Mouse (Mus musculus): ENCODE data around the gene Ahnak. TPM values are rescaled to one million over a fixed set of nuclear protein-coding genes. Genes with fewer than 3 reads are reported as not detected.
"Not testable (repeated sequence)": the region's sequence is repeated elsewhere in the genome, so short reads cannot be mapped to it uniquely, and the experiment has no call there.

The Ahnak gene
- total and polyA plus RNA-seq, 3 experiments: 1.2 to 2.2 TPM; not detected in 1

DNA sequence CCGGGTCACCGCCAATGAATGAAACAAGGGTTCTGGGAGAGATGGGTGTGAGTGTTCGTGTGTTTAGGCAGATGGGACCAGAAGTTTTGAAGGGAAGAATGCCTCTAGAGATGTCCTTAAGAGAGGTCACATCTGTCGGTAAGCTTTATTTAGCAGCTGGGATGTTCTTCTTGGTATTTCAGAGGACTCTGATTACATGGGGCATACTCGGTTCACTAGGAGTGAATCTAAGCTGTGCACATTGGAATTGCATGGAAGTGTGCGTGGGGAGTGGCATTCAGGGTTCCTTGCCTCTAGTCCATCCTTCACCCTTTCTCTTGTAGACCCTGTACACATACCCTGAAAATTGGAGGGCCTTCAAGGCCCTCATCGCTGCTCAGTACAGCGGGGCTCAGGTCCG is 21.2 kb upstream of the Ahnak start:
- Histone ChIP-seq H3K4me3 (ENCODE audit: control insufficient read depth in 1 of 2, insufficient read depth in 1 of 2, low read depth in 2 of 2, low read length in 2 of 2) (peak overlapping the region; percentile 91 to 93), H3K27me3 (ENCODE audit: control insufficient read depth in 1 of 2, insufficient read depth in 2 of 2, low read length in 2 of 2) (no peaks in the 10 kb centered on the region), H3K4me1 (ENCODE audit: control insufficient read depth in 1 of 2, insufficient read depth in 2 of 2, low read length in 2 of 2) (peaks cover 6 to 25% of the 10 kb centered on the region in 2 experiments), H3K36me3 (ENCODE audit: control insufficient read depth in 1 of 2, insufficient read depth in 2 of 2, low read length in 2 of 2) (peaks cover 26 to 39% of the 10 kb centered on the region in 2 experiments), H3K27ac (ENCODE audit: control insufficient read depth, low read depth, low read length) (peak overlapping the region; percentile 81), H3K9me3 (replicated peaks; ENCODE audit: insufficient read depth, low read length) (no peaks in the 10 kb centered on the region), H3K9ac (ENCODE audit: control insufficient read depth, low read depth, low read length, poor library complexity, severe bottlenecking) (peak overlapping the region; percentile 94), H3K79me2 (ENCODE audit: control insufficient read depth, insufficient read depth, low read length, poor library complexity) (peaks cover 53% of the 10 kb centered on the region)
- no peak for DNase-seq (ENCODE audit: low read depth, low spot score)
- no peak for TF ChIP-seq EP300 (IDR thresholded peaks at IDR 0.05; ENCODE audit: low read depth in 1 of 2, low read length in 2 of 2)
- TF ChIP-seq ETS1 (IDR thresholded peaks at IDR 0.05; ENCODE audit: low read depth, low read length): no peak
- 0 out of 2 replicates have a peak, but pooled peaks have one; percentile 43 for TF ChIP-seq ZMIZ1 (IDR thresholded peaks at IDR 0.05; ENCODE audit: low read depth, low read length)

- peaks cover 53 to 73% of the 10 kb centered on the region in 2 experiments for H3K36me3 ChIP-seq (ENCODE audit: control insufficient read depth in 1 of 2, insufficient read depth in 2 of 2, low read length in 2 of 2)
- peaks cover 6 to 25% of the 10 kb centered on the region in 2 experiments for H3K4me1 ChIP-seq (ENCODE audit: control insufficient read depth in 1 of 2, insufficient read depth in 2 of 2, low read length in 2 of 2)
- H3K4me3 ChIP-seq (ENCODE audit: control insufficient read depth in 1 of 2, insufficient read depth in 1 of 2, low read depth in 2 of 2, low read length in 2 of 2); H3K27me3 ChIP-seq (ENCODE audit: control insufficient read depth in 1 of 2, insufficient read depth in 2 of 2, low read length in 2 of 2); H3K9me3 ChIP-seq (replicated peaks; ENCODE audit: insufficient read depth, low read length); H3K9ac ChIP-seq (ENCODE audit: control insufficient read depth, low read depth, low read length, poor library complexity, severe bottlenecking); H3K27ac ChIP-seq (ENCODE audit: control insufficient read depth, low read depth, low read length); DNase-seq (ENCODE audit: low read depth, low spot score): not testable (repeated sequence)
- H3K79me2 ChIP-seq (ENCODE audit: control insufficient read depth, insufficient read depth, low read length, poor library complexity): peaks cover 67% of the 10 kb centered on the region
Measured at GRCm38 (mm10) chr19:8972491-8972890, 16.6 kb upstream of the Ahnak start.

DNA sequence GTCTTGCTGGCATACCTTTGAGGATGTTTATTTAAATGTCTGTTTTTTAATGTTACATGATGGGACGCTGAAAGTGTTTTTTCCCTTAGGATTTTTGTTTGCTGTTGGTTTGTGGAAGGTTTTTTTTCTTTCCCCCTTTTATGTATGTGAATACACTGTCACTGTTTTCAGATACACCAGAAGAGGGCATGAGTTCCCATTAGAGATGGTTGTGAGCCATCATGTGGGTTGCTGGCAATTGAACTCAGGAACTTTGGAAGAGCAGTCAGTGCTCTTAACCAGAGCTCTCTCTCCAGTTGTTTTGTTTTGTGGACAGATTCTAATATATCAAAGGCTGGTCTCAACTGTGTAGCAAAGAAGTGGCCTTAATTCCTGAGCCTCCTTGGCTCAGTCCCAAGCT is 14.4 kb upstream of the Ahnak start:
- Histone ChIP-seq H3K9me3 (replicated peaks; ENCODE audit: insufficient read depth, low read length) (no peaks in the 10 kb centered on the region), H3K4me1 (ENCODE audit: control insufficient read depth in 1 of 2, insufficient read depth in 2 of 2, low read length in 2 of 2) (peaks cover 3 to 22% of the 10 kb centered on the region in 2 experiments), H3K27ac (ENCODE audit: control insufficient read depth, low read depth, low read length) (no peak overlapping the region; the same call in 1 of the 2 replicates), H3K79me2 (ENCODE audit: control insufficient read depth, insufficient read depth, low read length, poor library complexity) (peaks cover 46% of the 10 kb centered on the region), H3K4me3 (ENCODE audit: control insufficient read depth in 1 of 2, insufficient read depth in 1 of 2, low read depth in 2 of 2, low read length in 2 of 2) (no peak overlapping the region), H3K9ac (ENCODE audit: control insufficient read depth, low read depth, low read length, poor library complexity, severe bottlenecking) (no peak overlapping the region), H3K36me3 (ENCODE audit: control insufficient read depth in 1 of 2, insufficient read depth in 2 of 2, low read length in 2 of 2) (peaks cover 52 to 76% of the 10 kb centered on the region in 2 experiments), H3K27me3 (ENCODE audit: control insufficient read depth in 1 of 2, insufficient read depth in 2 of 2, low read length in 2 of 2) (no peaks in the 10 kb centered on the region)
- DNase-seq (ENCODE audit: low read depth, low spot score): no peak
- TF ChIP-seq ZKSCAN1 (IDR thresholded peaks at IDR 0.05; ENCODE audit: low read depth, low read length) (no peak), SMC3 (IDR thresholded peaks at IDR 0.05; ENCODE audit: low read depth, low read length) (peak; percentile 39), CTCF (IDR thresholded peaks at IDR 0.05 in 2 of 3, conservative IDR thresholded peaks at IDR 0.05 in 1 of 3; ENCODE audit: control insufficient read depth in 1 of 3, insufficient read depth in 1 of 3, low read depth in 2 of 3, low read length in 3 of 3, poor library complexity in 1 of 3, severe bottlenecking in 1 of 3) (peak in 1 of 3 experiments; percentile 28; a peak in 2 of 6 replicates), ZNF384 (IDR thresholded peaks at IDR 0.05; ENCODE audit: low read depth, low read length) (peak; percentile 20; the same call in 1 of the 2 replicates)

DNA sequence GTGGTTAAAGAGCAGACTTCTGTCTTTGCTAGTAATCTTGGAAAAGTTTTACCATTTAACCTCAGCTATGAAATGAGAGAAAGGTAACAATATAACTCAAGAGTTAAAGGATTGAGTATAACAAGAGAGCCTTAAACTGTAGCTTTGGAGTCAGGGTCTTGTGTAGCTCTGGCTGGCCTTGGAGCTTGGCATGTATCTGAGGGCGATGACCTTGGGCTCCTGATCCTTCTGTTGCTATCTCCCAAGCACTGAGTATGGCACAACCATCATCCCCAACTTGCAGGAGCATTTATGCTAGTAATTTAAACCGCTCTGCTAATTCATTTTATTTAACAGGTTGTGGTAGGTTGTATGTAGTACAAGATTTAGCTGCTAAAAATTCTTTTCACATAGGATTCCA is 13.6 kb upstream of the Ahnak start:
- H3K27me3 ChIP-seq (ENCODE audit: control insufficient read depth in 1 of 2, insufficient read depth in 2 of 2, low read length in 2 of 2): no peaks in the 10 kb centered on the region
- H3K9me3 ChIP-seq (replicated peaks; ENCODE audit: insufficient read depth, low read length): no peaks in the 10 kb centered on the region
- no peak overlapping the region for H3K9ac ChIP-seq (ENCODE audit: control insufficient read depth, low read depth, low read length, poor library complexity, severe bottlenecking)
- H3K27ac ChIP-seq (ENCODE audit: control insufficient read depth, low read depth, low read length): no peak overlapping the region
- peaks cover 37% of the 10 kb centered on the region for H3K79me2 ChIP-seq (ENCODE audit: control insufficient read depth, insufficient read depth, low read length, poor library complexity)
- no peak for DNase-seq (ENCODE audit: low read depth, low spot score)
- TF ChIP-seq POLR2AphosphoS5 (IDR thresholded peaks at IDR 0.05; ENCODE audit: borderline replicate concordance, low read depth, low read length) (no peak), ELF1 (IDR thresholded peaks at IDR 0.05; ENCODE audit: low read depth, low read length) (no peak), POLR2A (IDR thresholded peaks at IDR 0.05; ENCODE audit: control insufficient read depth in 1 of 2, insufficient read depth in 1 of 2, low read depth in 1 of 2, low read length in 2 of 2, poor library complexity in 1 of 2) (peak in 1 of 2 experiments; percentile 38; a peak in 1 of 4 replicates)
- H3K4me1 ChIP-seq (ENCODE audit: control insufficient read depth in 1 of 2, insufficient read depth in 2 of 2, low read length in 2 of 2): peaks cover 0 to 25% of the 10 kb centered on the region in 2 experiments; a peak in 3 of 4 replicates
- peaks cover 46 to 76% of the 10 kb centered on the region in 2 experiments for H3K36me3 ChIP-seq (ENCODE audit: control insufficient read depth in 1 of 2, insufficient read depth in 2 of 2, low read length in 2 of 2)
- no peak overlapping the region for H3K4me3 ChIP-seq (ENCODE audit: control insufficient read depth in 1 of 2, insufficient read depth in 1 of 2, low read depth in 2 of 2, low read length in 2 of 2)

All from MEL (cell line).